Mouse (Mus musculus) heart, embryonic 11.5 days (tissue): ENCODE measurements around the gene Cpne1. TPM values are rescaled to one million over a fixed set of nuclear protein-coding genes. Genes with fewer than 3 reads are reported as not detected.
"Not testable (repeated sequence)": the region's sequence is repeated elsewhere in the genome, so short reads cannot be mapped to it uniquely, and the experiment has no call there.

Source experiments
- ATAC-seq: fragments of 200-750 bp; cut with Nextera tagmentation; replicated peaks from 2 replicates; pipeline ENCODE4 v1.8.0; 2017; ENCODE audit warnings: moderate library complexity; ENCODE audit not compliant: insufficient number of reproducible peaks, low FRiP score, low TSS enrichment
- H3K27ac ChIP-seq: fragments of 300-500 bp; sonication (generic); 2 replicates; pipeline ENCODE4 v1.5.1; 2014; ENCODE audit warnings: mild to moderate bottlenecking, low read depth, low read length
- H3K27me3 ChIP-seq: fragments of 300-500 bp; sonication (generic); 2 replicates; pipeline ENCODE4 v1.6.1; 2014; ENCODE audit warnings: mild to moderate bottlenecking, low read length, mixed read lengths; ENCODE audit not compliant: control insufficient read depth, insufficient read depth
- H3K36me3 ChIP-seq: fragments of 300-500 bp; sonication (generic); 2 replicates; pipeline ENCODE4 v1.6.1; 2014; ENCODE audit warnings: mild to moderate bottlenecking, low read length, moderate library complexity, mixed read lengths; ENCODE audit not compliant: control insufficient read depth, insufficient read depth
- H3K4me1 ChIP-seq: fragments of 300-500 bp; sonication (generic); 2 replicates; pipeline ENCODE4 v1.6.1; 2014; ENCODE audit warnings: low read length; ENCODE audit not compliant: control insufficient read depth, insufficient read depth
- H3K4me2 ChIP-seq: fragments of 300-500 bp; sonication (generic); 2 replicates; pipeline ENCODE4 v1.6.1; 2014; ENCODE audit warnings: mild to moderate bottlenecking, moderate library complexity
- H3K4me3 ChIP-seq: fragments of 300-500 bp; sonication (generic); 2 replicates; pipeline ENCODE4 v1.5.1; 2014; ENCODE audit warnings: low read depth, low read length
- H3K9ac ChIP-seq: fragments of 300-500 bp; sonication (generic); 2 replicates; pipeline ENCODE4 v1.6.1; 2014; ENCODE audit warnings: mild to moderate bottlenecking, low read depth, low read length, moderate library complexity
- H3K9me3 ChIP-seq: fragments of 300-500 bp; sonication (generic); replicated peaks from 2 replicates; pipeline ENCODE4 v1.6.1; 2016; ENCODE audit warnings: low read length; ENCODE audit not compliant: control insufficient read depth
- whole genome bisulfite sequencing: fragments of 180-500 bp; shearing (Covaris S2); extraction: QIAGEN DNeasy Blood & Tissue Kit; methylation state at CpG from one replicate; pipeline ENCODE4 v1.1.7; 2014; ENCODE audit not compliant: insufficient replicate concordance; 5-methylcytosine and 5-hydroxymethylcytosine counted together
- polyA plus RNA-seq: library from polyadenylated mRNA; unstranded; fragments of >200 nt; fragmentation: Nextera tagmentation; extraction: Ambion mirVana; gene quantifications from 2 replicates; pipeline ENCODE4 v1.2.1, GENCODE M21; 2014

The Cpne1 gene
- polyA plus RNA-seq, 1 experiment from 2014 or later: 29.5 TPM

DNA sequence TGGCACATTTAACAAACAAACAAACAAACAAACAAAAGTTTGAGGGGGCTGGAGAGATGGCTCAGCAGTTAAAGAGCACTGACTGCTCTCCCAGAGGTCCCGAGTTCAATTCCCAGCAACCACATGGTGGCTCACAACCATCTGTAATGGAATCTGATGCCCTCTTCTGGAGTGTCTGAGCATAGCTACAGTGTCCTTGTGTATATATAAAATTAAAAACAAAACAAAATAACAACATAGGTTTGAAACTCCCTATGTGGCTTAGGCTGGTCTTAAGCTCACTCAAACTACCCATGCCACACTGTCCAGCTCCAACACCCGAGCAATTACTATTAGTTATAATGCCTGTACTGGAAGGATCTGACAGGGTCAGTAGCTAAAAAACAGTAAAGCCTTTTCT is 31.1 kb upstream of the Cpne1 start:
- ATAC-seq: no peak
- H3K4me3 ChIP-seq: peak overlapping the region; percentile 60
- peaks cover 3% of the 10 kb centered on the region for H3K36me3 ChIP-seq
- H3K27ac ChIP-seq: no peak overlapping the region
- H3K9me3 ChIP-seq: no peaks in the 10 kb centered on the region
- H3K4me1 ChIP-seq: peaks cover 5% of the 10 kb centered on the region
- WGBS: 79% methylated on average over 2 of the region's 2 CpGs
- H3K4me2 ChIP-seq: peak overlapping the region; percentile 90
- no peaks in the 10 kb centered on the region for H3K27me3 ChIP-seq
- H3K9ac ChIP-seq: peak overlapping the region; percentile 74; the same call in 1 of the 2 replicates

DNA sequence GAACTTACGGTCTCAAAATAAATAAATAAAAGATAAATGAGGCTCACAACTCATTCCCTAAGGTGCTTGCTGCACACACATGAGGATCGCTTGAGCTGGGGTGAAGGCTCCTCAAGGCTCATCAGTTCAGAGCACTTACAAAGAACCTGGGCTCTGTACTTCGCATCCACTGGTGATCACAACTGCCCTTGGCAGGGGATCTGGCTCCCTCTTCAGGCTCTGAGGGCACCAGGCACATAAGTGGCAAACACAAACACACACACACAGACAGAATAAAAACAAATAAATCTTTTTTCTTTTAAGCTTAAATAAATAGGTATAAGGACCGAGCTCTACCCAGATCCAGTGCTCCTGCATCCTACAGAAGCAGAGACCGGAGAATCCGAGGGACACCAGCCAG is 23.9 kb upstream of the Cpne1 start:
- Histone ChIP-seq H3K27me3 (no peaks in the 10 kb centered on the region), H3K27ac (no peak overlapping the region), H3K36me3 (no peaks in the 10 kb centered on the region), H3K4me2 (no peak overlapping the region), H3K4me3 (no peak overlapping the region), H3K9ac (no peak overlapping the region), H3K9me3 (no peaks in the 10 kb centered on the region), H3K4me1 (no peaks in the 10 kb centered on the region)
- ATAC-seq: no peak
- 80% methylated on average over 6 of the region's 6 CpGs for WGBS

DNA sequence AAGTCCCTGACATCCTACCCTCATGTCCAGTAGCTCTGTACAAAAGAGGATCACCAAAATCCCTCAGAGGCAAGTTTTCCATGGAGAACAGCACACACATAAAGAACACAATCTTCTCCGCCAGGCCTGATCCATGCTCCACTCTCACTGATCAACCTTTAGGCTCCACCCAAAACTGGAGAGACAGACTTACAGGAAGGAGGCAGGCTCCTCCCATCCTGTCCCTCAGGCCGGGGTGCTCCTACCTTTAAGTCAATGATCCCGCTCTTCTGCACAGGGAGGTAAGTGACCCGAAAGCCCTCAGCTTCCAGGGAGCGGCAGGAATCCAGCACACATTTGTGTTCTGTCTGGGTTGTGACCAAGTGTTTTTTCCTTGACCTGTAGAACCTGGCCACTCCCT is 22.4 kb upstream of the Cpne1 start:
- Histone ChIP-seq H3K4me3 (no peak overlapping the region), H3K4me2 (no peak overlapping the region), H3K27me3 (no peaks in the 10 kb centered on the region), H3K4me1 (no peaks in the 10 kb centered on the region), H3K9ac (no peak overlapping the region), H3K36me3 (no peaks in the 10 kb centered on the region; the same call in 1 of the 2 replicates), H3K9me3 (no peaks in the 10 kb centered on the region), H3K27ac (no peak overlapping the region)
- ATAC-seq: no peak
- WGBS: 83% methylated on average over 5 of the region's 5 CpGs

DNA sequence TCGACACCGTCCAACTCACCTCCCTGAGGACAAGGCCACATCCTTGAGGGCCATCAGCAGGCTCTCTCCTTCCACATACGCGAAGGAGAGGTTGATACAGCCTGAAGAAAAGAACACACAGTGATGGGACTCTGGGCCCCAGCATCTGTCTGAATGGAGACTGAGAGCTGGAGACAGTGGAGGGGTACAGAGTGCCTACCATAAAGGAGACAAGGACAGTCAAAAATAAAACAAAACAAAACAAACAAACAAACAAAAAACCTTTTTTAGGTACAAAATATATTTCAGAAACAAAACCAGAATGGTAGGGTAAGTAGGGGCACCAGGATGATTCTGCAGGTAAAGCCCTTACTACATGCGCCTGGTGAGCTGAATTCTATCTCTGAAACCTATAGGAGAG is 15.2 kb upstream of the Cpne1 start, which contains the start of gene Gm28036:
Gene Gm28036 (minus strand): TSS at position 101 of the 400 bp plus-strand sequence.
- Histone ChIP-seq H3K4me3 (no peak within 1 kb of the TSS), H3K36me3 (peaks cover 6% of the 10 kb centered on the region; the same call in 1 of the 2 replicates), H3K9ac (no peak within 1 kb of the TSS), H3K4me1 (no peaks in the 10 kb centered on the region), H3K9me3 (no peaks in the 10 kb centered on the region), H3K27ac (no peak within 1 kb of the TSS), H3K27me3 (no peaks in the 10 kb centered on the region), H3K4me2 (no peak within 1 kb of the TSS)
- ATAC-seq: no peak
- WGBS: 89% methylated on average over 5 of the region's 5 CpGs

DNA sequence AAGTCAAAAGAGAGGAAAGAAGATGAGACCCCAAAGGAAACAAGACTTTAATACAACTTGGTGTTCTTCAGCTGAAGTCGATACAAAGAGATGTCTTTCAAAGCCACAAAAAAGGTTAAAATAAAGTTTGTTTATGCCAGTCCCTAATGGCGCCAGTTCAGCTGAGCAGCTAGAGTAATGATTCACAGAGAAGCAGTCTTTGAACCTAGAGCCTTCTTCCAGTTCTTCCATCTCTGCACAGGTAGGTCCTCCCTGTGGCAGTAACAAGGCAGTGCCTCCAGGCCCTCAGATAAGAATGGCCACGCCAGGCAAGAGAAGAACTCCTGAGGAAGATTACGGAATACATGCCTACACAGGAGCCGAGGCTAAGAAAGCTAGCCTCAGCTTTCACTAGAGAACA is 12.0 kb upstream of the Cpne1 start:
- Histone ChIP-seq H3K4me1 (no peaks in the 10 kb centered on the region), H3K9ac (no peak overlapping the region), H3K9me3 (no peaks in the 10 kb centered on the region), H3K27me3 (no peaks in the 10 kb centered on the region), H3K36me3 (peaks cover 6% of the 10 kb centered on the region; the same call in 1 of the 2 replicates), H3K4me3 (no peak overlapping the region), H3K27ac (no peak overlapping the region), H3K4me2 (no peak overlapping the region)
- WGBS: 86% methylated on average over 5 of the region's 5 CpGs
- no peak for ATAC-seq

DNA sequence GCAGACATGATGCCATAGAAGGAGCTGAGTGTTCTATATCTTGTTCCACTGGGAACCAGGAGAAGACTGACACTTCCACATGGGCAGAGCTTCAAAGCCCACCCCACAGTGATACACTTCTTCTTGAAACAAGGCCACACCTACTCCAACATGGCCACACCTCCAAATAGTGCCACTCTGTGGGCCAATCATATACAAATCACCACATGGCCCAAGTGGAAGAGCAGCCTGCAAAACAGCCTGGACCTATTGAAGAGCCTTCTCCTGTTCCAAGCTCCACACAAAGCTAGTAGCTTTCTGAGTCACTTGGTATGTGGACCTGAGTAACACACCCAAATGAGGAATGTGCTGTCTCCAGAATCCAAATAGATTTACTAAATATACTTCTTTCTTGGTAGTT is 7.8 kb upstream of the Cpne1 start:
- ATAC-seq: no peak
- no peak overlapping the region for H3K4me3 ChIP-seq

GRCm38 (mm10) chr2:156112080-156112423 is 287 bp upstream of the Cpne1 start:
- ATAC-seq, H3K36me3 ChIP-seq, H3K9me3 ChIP-seq, H3K4me1 ChIP-seq, H3K27me3 ChIP-seq: not testable (repeated sequence)
- peak overlapping the region; percentile 86 for H3K4me2 ChIP-seq
- peak overlapping the region; percentile 98 for H3K9ac ChIP-seq
- WGBS: 24% methylated on average over 5 of the region's 5 CpGs
- H3K27ac ChIP-seq: peak overlapping the region; percentile 92
- H3K4me3 ChIP-seq: peak overlapping the region; percentile 98

More for the DNA sequence above, 7.8 kb upstream of the Cpne1 start:
- Histone ChIP-seq H3K27me3 (no peaks in the 10 kb centered on the region), H3K27ac (no peak overlapping the region), H3K36me3 (0 out of 2 replicates have a peak, but pooled peaks cover 2% of the 10 kb centered on the region), H3K9me3 (no peaks in the 10 kb centered on the region), H3K4me2 (no peak overlapping the region), H3K9ac (no peak overlapping the region), H3K4me1 (no peaks in the 10 kb centered on the region)

DNA sequence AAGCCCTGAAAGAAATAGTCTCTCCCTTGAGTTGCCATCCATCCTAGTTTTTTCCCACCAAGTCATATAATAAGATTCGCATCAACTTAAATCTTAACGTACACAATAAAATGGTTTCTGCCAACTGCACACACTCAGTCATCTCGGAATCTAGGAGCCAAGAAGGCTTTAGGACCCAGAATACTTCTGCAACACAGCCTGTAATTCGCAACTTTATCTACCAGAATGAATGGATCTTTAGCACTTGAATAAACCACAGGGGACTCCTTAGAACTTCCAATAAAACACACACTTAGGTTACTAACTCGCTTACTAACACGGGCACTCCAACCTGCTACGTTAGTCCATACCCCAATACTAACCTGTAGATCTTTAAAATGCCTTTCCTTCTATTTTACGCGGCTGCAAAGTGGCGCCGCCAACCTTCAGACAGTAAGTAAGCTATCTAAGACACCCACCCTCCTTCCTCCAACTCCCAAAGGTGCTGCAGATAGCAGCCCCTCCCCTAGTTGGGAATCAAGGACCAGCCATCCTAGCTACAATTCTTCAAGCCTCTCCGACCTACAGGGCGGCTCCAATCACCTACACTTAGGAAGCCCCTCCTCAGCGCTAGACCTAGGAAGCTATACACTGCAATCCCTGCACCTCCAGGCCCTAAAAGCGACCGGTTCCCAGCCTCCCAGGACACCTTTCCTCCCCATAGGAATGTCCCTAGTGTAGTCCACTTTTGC is 973 bp downstream of the Cpne1 start:
- 2% methylated on average over 16 of the region's 16 CpGs for WGBS
- H3K9me3 ChIP-seq: no peaks in the 10 kb centered on the region
- peak; percentile 65 for ATAC-seq
- peaks cover 3% of the 10 kb centered on the region; the same call in 1 of the 2 replicates for H3K4me1 ChIP-seq
- H3K4me3 ChIP-seq: peak overlapping the region; percentile 98
- H3K9ac ChIP-seq: peak overlapping the region; percentile 98
- H3K4me2 ChIP-seq: peak overlapping the region; percentile 86
- H3K27me3 ChIP-seq: no peaks in the 10 kb centered on the region
- peak overlapping the region; percentile 92 for H3K27ac ChIP-seq
- H3K36me3 ChIP-seq: no peaks in the 10 kb centered on the region

DNA sequence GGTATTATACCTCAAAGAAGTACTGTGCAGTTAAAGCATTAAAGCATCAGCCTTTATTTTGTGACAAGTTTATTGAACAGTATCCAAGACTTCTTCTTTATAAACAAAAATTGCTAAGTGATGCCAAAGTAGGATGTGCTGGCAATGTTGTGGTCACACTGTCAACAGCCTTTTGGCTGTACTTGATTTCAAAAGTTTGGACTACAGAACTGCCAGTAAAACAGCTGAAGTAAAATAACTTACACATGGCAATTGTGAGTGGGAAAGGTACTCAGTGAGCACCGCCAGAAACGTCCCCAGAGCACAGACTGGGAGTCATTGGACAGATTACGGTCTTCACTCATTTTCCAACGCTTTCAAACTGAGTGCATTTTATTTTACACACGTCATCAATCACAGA is 19.8 kb downstream of the Cpne1 start:
- no peak for ATAC-seq

More for the DNA sequence above, 19.8 kb downstream of the Cpne1 start:
- Histone ChIP-seq H3K4me1 (no peaks in the 10 kb centered on the region), H3K36me3 (peaks cover 18% of the 10 kb centered on the region), H3K9ac (no peak overlapping the region), H3K27ac (no peak overlapping the region), H3K9me3 (no peaks in the 10 kb centered on the region), H3K27me3 (no peaks in the 10 kb centered on the region), H3K4me3 (no peak overlapping the region), H3K4me2 (no peak overlapping the region)
- WGBS: 86% methylated on average over 5 of the region's 5 CpGs
